Comparison of ENCODE assay signal across 8 mouse cellular contexts in genomic region chr6:88113139-88113538, GRCm38 (mm10). TPM values are rescaled to one million over a fixed set of nuclear protein-coding genes. Genes with fewer than 3 reads are reported as not detected.
DNase-seq lines count a peak whose midpoint lies in the region; ATAC-seq and TF ChIP-seq lines count a peak whose summit lies in the region.

No protein-coding gene starts in this region.

- no peaks in the 10 kb centered on the region for H3K36me3 ChIP-seq in stomach, postnatal 0 days (ENCODE audit: control insufficient read depth, insufficient read depth, low read length)

- peak; percentile 92 for TF ChIP-seq CTCF in stomach, postnatal 0 days (IDR thresholded peaks at IDR 0.05; ENCODE audit: low read depth)

- TF ChIP-seq EP300 in stomach, postnatal 0 days (optimal IDR thresholded peaks at IDR 0.05), result no peak

- WGBS in stomach, postnatal 0 days, result 28% methylated on average over 7 of the region's 7 CpGs

- no peaks in the 10 kb centered on the region for H3K9me3 ChIP-seq in stomach, postnatal 0 days (ENCODE audit: control insufficient read depth, low read length)

- no peak overlapping the region for H3K4me2 ChIP-seq in stomach, postnatal 0 days (replicated peaks; ENCODE audit: low read depth)

- peak; percentile 28; the same call in 1 of the 2 replicates for ATAC-seq in common myeloid progenitor, adult 5-6 weeks (replicated peaks; ENCODE audit: low read depth, poor library complexity, severe bottlenecking)
- ATAC-seq in monocyte, adult 5-6 weeks (replicated peaks; ENCODE audit: insufficient number of reproducible peaks, low FRiP score, low TSS enrichment, poor library complexity, severe bottlenecking), result peak; percentile 38; the same call in 1 of the 2 replicates
- peak; percentile 61; the same call in 1 of the 2 replicates for ATAC-seq in stomach, postnatal 0 days (ENCODE audit: low FRiP score, low TSS enrichment)

- no peaks in the 10 kb centered on the region for H3K4me1 ChIP-seq in stomach, postnatal 0 days (replicated peaks; ENCODE audit: control insufficient read depth, insufficient read depth)

- peak; percentile 13 to 37 for DNase-seq in urinary bladder, adult 18-20 months (ENCODE audit: low spot score in 2 of 2)
- DNase-seq in urinary bladder, adult 2 months (ENCODE audit: low spot score), result no peak
- peak; percentile 63 for DNase-seq in gastrocnemius, postnatal 14 days
- peak; percentile 63 for DNase-seq in kidney, adult 9 months
- DNase-seq in liver, result peak; percentile 78
- DNase-seq in stomach, postnatal 0 days (ENCODE audit: low spot score), result peak; percentile 62

- intact Hi-C loops in gastrocnemius, postnatal 14 days (cut with DNase I; ENCODE audit: low total_unique reads), result loop anchor here (5.0 to 10.0 kb wide), 2 partner anchors 322 to 389 kb away; no protein-coding TSS in a partner anchor

- H3K27me3 ChIP-seq in stomach, postnatal 0 days (ENCODE audit: control insufficient read depth, insufficient read depth, low read length), result no peaks in the 10 kb centered on the region

- no peak overlapping the region for H3K27ac ChIP-seq in stomach, postnatal 0 days (replicated peaks)

- H3K9ac ChIP-seq in stomach, postnatal 0 days (ENCODE audit: low read length), result 0 out of 2 replicates have a peak overlapping the region, but pooled peaks have one; percentile 18

- H3K4me3 ChIP-seq in stomach, postnatal 0 days (ENCODE audit: low read depth, low read length), result no peak overlapping the region

RNA-seq across cellular contexts. Expression of gene Rpn1, which starts 28.9 kb away (rescaled TPM):
- polyA plus RNA-seq in urinary bladder, adult 2 months (2012; rRNA removed), result 164 and 173 TPM in 2 replicates
- total RNA-seq in common myeloid progenitor, adult 5-6 weeks (2017), result 196 and 216 TPM in 2 replicates
- 10 to 100 TPM; 65.9 to 75.8 TPM for total RNA-seq in gastrocnemius, postnatal 14 days (2021)
- total RNA-seq in monocyte, adult 5-6 weeks (2017), result 66.8 to 91.7 TPM (median 77.6 TPM) in 3 replicates
- 265 and 266 TPM in 2 replicates for polyA plus RNA-seq in stomach, postnatal 0 days (2015; fragmentation: Nextera tagmentation; extraction: Ambion mirVana)
